Mouse (Mus musculus) MN1 (cell line): ENCODE data around the gene Slain2.
"Not testable (repeated sequence)": the region's sequence is repeated elsewhere in the genome, so short reads cannot be mapped to it uniquely, and the experiment has no call there.

Source experiments
- DNase-seq: peaks from one replicate; pipeline ENCODE4 v3.0.0-alpha.2; 2016; ENCODE audit warnings: low spot score

Slain2 gene

GRCm38 (mm10) chr5:72950252-72950651, 36.1 kb downstream of the Slain2 start:
- DNase-seq = no peak

- no peak for DNase-seq
Observed at GRCm38 (mm10) chr5:72953996-72954604, 40.0 kb downstream of the Slain2 start.

GRCm38 (mm10) chr5:72957281-72957680, 43.2 kb downstream of the Slain2 start:
- no peak for DNase-seq

- DNase-seq = no peak
Observed at GRCm38 (mm10) chr5:72960096-72960495, 46.0 kb downstream of the Slain2 start.

GRCm38 (mm10) chr5:72965706-72966105, 51.6 kb downstream of the Slain2 start:
- no peak for DNase-seq

- no peak for DNase-seq
Observed at GRCm38 (mm10) chr5:72972435-72972834, 58.3 kb downstream of the Slain2 start.

- DNase-seq = no peak
Observed at GRCm38 (mm10) chr5:72972934-72973333, 58.8 kb downstream of the Slain2 start.

- DNase-seq = no peak
Observed at GRCm38 (mm10) chr5:72974602-72975001, 60.5 kb downstream of the Slain2 start, which contains the start of gene Gm10135. TSS of gene Gm10135 (minus strand) at chr5:72974702.

- no peak for DNase-seq
Observed at GRCm38 (mm10) chr5:72975996-72976395, 61.9 kb downstream of the Slain2 start.

- no peak for DNase-seq
Observed at GRCm38 (mm10) chr5:72976539-72976938, 62.4 kb downstream of the Slain2 start.

- DNase-seq = peak; percentile 81
Observed at GRCm38 (mm10) chr5:72984091-72984490, 70.0 kb downstream of the Slain2 start.

- DNase-seq = peak; percentile 77
Observed at GRCm38 (mm10) chr5:72987786-72988185, 73.7 kb downstream of the Slain2 start.

- peak; percentile 24 for DNase-seq
Observed at GRCm38 (mm10) chr5:72989756-72990155, 75.7 kb downstream of the Slain2 start.

GRCm38 (mm10) chr5:72992474-72992873, 78.4 kb downstream of the Slain2 start:
- DNase-seq = no peak

GRCm38 (mm10) chr5:72994424-72994823, 80.3 kb downstream of the Slain2 start:
- DNase-seq = peak; percentile 19

- DNase-seq = peak; percentile 51
Observed at GRCm38 (mm10) chr5:72994928-72995327, 80.8 kb downstream of the Slain2 start.

GRCm38 (mm10) chr5:72995379-72995778, 81.3 kb downstream of the Slain2 start:
- DNase-seq = peak; percentile 70

GRCm38 (mm10) chr5:72998546-72998945, 84.4 kb downstream of the Slain2 start:
- not testable (repeated sequence) for DNase-seq

GRCm38 (mm10) chr5:73004046-73004445, 89.9 kb downstream of the Slain2 start:
- no peak for DNase-seq

GRCm38 (mm10) chr5:73006784-73007581, 92.9 kb downstream of the Slain2 start, which contains the start of gene Slc10a4:
TSS of gene Slc10a4 (plus strand) at chr5:73006883.
- DNase-seq = peak; percentile 74

GRCm38 (mm10) chr5:73007582-73007959, 93.5 kb downstream of the Slain2 start:
- DNase-seq = peak; percentile 27

- DNase-seq = peak; percentile 72
Observed at GRCm38 (mm10) chr5:73008230-73008629, 94.1 kb downstream of the Slain2 start.

GRCm38 (mm10) chr5:73011806-73012205, 97.7 kb downstream of the Slain2 start:
- DNase-seq = not testable (repeated sequence)
